Mouse (Mus musculus): Measurements from ENCODE around the gene Myo7a.
A peak's percentile ranks its signal among the peaks of the same experiment; 100 is the strongest.

Myo7a gene

DNA sequence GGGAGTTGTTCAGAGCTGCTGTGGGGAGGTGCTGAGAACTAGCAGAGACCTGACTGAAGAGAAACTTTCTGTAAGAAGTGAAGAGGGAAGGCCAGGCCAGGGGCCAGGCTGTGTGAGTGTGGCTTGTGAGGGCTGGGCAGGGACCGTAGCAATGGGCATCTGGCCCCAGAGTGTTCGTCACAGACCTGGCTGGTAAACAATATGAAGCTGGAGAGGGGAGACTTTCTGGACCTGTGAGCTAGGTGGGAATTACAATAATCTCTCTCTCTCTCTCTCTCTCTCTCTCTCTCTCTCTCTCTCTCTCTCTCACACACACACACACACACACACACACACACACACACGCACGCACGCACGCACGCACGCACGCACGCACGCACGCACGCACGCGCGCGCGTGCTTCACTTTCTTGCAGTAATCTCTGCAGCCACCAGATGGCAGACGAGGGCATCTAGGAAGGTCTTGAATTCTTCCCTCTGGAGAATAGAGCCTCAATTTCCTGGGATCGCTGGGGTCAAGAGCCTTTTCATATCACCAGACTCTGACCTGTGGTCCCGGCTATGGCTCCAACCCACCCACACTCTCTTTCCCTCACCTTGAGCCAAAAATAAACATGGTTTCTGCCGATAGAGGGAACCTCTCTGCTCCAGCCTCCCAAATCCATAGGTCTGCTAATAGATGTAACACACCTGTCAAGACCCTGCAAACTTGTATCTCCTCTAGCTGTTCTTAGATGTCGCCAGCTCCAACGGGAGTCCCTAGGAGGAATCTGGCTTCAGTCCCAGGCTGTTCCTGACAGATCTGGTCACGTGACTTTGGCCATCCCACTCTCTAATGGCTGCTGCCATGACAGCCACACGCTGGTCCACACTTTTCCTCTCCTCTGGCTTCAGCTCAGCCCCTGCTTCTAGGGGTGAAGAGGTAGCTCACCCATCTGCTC, 16.1 kb downstream of the Myo7a start:
- peak; percentile 49 for DNase-seq (ENCODE audit: low read depth, low spot score)

DNA sequence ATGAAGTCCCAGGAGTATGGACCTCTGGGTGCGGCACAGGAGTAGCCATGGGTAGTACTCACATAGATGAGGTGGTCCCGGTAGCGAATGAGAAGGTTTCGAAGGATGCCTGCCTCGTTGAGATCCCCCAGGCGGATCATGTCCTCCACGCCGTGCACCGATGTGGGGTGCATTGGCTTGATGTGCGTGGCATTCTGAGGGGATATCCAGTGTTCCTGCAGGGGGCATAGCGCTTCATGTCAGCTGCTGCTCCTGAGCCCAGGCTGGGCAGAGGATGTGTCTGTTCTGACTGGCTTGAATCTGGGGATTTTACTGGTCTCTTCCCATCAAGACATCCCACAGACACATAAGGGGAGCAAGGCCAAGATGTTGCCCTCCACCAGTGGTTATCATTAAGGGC, 16.8 kb downstream of the Myo7a start:
- DNase-seq (ENCODE audit: low read depth, low spot score) = no peak

- DNase-seq (ENCODE audit: low read depth, low spot score) = no peak
These were observed 21.8 kb downstream of the Myo7a start for GRCm38 (mm10) chr7:98097557-98097956.

GRCm38 (mm10) chr7:98095852-98096251, 23.5 kb downstream of the Myo7a start:
- no peak for DNase-seq (ENCODE audit: low read depth, low spot score)

DNA sequence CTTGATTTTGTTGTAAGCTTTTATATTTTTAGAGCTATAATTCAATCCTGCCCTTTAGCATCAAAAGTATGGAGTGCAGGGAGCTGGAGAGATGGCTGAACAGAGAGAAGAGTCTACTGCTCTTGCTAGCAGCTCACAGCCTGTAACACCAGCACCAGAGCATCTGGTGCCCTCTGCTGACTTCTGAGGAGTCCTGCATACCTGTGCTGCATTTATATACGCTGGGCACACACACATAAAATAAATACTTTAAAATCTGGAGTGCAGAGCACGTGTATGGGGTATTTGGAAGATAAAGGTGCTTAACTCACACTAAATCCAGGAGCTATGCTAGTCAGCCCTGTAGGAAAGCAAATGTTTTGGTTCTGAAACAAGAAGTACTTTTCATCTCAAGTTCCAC, 33.0 kb downstream of the Myo7a start:
- DNase-seq (ENCODE audit: low read depth, low spot score) = no peak

- no peak for DNase-seq (ENCODE audit: low read depth, low spot score)
These were observed 34.0 kb downstream of the Myo7a start for GRCm38 (mm10) chr7:98085314-98085713.

DNA sequence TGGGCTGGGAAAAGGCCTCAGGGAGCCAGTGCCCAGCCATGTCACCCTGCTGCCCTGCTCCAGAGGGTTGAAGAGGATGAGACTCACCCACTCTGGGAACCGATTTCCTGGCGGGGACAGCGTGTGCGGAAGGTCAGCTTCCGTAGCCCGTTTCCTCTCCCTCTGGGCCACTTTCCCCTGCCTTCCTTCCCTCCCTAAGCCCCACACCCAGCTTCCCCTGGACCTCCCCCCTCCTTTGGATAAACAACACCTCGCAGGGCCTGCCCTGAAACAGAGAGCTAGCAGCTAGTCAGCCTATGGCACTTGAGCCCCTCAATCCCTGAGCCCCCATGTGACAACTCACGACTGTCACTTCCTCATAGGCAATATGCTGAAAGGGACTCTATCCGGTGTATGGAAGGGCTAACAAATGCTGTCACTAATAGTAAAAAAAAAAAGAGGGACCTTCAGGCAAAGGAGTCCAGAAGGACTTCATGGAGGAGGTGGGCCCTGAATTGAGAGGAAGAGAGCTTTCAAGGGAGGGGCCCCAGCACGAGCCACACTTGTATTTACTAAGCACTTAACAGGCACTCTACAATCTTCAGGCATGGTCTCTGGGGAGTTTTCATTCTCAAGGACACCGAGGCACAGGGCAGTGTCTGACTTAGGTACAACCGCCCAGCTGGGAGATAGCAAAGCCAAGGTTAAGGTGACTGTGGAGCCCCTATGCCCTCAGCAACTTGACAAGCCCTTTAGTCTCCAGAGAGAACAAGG, 34.6 kb downstream of the Myo7a start:
- DNase-seq (ENCODE audit: low read depth, low spot score) = no peak

DNA sequence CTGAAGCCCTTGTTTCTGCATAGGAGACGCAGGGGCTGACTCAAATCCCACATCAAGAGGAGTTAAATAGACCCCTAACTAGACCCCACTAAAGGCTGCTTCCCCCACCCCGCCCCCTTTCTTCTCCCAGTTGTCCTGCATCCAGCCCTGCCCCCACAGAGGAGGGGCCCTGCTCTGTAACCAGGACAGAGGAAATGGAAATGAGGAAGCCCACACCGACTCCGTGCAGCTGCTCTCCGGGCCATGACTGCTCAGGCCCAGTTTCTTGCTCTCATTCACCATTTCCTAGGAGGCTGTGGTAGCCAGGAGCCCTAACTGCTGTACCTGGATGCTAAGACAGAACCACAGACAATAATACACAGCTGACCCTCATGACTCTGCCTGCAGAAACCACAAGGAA, 36.9 kb downstream of the Myo7a start:
- DNase-seq (ENCODE audit: low read depth, low spot score) = no peak

- DNase-seq (ENCODE audit: low read depth, low spot score) = no peak
These were observed 41.9 kb downstream of the Myo7a start for GRCm38 (mm10) chr7:98077453-98077852.

DNA sequence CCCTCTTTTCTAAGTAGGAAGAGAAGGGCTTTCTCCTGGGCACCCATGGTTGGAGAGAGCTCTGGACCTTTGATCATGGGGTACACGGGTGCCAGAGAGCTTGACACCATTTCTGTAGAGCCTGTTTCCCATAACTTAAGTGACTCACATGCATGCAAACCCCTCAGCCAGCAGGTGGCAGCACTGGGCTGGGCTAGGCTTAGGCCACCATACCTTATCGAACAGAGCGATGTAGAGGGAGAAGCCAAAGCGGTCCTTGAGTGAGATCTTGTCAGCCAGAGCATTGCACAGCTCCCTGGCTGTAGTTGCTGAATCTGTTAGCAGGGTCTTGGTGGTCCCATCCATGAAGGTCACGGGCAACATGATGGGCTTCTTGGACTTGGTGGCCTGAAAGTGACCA, 47.7 kb downstream of the Myo7a start:
- DNase-seq (ENCODE audit: low read depth, low spot score) = peak; percentile 75

- no peak for DNase-seq (ENCODE audit: low read depth, low spot score)
These were observed 53.1 kb downstream of the Myo7a start for GRCm38 (mm10) chr7:98066229-98066628.

- no peak for DNase-seq (ENCODE audit: low read depth, low spot score)
These were observed 64.4 kb downstream of the Myo7a start for GRCm38 (mm10) chr7:98054942-98055341.

DNA sequence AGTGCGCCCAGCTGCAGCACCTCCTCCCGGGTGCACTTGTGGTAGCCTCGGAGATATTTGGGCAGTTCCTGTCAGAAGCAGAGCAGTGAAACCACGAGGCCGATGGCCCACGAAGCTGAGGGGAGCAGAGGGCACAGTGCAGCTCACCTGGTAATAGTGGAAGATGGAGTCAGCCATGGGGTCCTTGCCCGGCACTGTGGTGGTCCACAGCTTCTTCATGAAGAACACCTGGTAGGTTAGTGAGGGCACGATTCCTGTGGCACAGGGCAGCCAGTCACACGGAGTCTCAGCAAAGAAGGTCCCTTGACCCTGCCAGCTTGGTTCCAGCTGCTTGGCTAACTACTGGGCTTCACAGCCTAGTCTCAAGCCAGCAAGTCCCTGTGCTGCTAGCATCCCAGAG, 64.9 kb downstream of the Myo7a start:
- no peak for DNase-seq (ENCODE audit: low read depth, low spot score)

GRCm38 (mm10) chr7:98051980-98052379, 67.3 kb downstream of the Myo7a start:
- DNase-seq (ENCODE audit: low read depth, low spot score) = no peak

DNA sequence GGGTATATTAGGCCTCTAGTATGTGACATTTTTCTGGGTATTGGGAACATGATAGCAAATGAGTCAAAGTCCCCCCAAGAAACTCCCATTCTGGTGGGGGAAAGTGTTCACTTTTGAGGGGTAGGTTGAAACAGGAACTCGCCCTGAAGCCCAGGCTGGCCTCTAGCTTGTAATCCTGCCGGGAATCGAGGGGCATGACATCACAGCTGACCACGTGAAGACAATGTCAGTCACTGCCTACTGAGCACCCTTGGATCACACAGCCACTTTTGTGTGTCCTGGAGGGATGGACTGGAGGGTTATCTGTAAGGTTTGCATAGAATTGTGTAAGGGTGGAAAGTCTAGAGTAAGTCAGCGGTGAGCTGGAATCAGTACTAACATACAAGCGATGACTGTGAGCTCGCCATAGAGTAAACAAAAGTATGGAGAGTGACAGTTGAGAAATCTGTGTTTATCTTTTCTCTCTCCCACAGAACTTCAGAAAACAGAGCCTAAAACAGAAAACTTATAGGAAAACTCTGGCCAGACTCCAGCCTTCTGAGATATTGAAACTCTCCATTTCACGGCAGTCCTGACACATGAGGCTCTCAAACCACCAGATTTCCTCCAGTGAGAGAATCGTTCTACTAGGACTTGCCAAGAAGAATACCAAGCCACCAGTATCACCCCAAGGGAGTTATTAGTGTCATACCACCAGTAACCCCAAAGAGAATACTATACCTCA, 71.1 kb downstream of the Myo7a start:
- DNase-seq (ENCODE audit: low read depth, low spot score) = no peak

DNA sequence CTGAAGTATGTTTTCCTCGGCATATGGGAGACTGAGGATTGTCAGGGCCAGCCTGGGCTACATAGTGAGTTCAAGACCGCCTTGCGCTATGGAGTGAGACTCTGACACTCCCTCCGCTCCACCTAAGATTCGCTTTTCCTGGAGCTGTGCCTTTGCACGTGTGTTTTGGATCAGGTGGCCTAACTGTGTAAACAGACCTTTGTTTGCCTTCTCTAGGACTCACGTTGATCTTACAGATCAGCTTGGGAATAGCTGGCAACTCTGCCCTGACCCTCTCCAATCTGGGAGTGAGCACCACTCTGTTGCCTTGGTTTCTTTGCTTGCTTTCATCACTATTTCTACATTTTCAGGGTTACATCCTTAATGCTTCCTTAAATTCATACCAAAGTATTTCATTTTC, 116.7 kb downstream of the Myo7a start:
- no peak for DNase-seq (ENCODE audit: low read depth, low spot score)
